Mouse (Mus musculus) kidney, postnatal 36 days (tissue): ENCODE results near the gene Thumpd2.

ENCODE experiments used
- DNase-seq, 2 experiments: peaks; one replicate each; pipeline ENCODE4 v3.0.0; 2021 to 2022; ENCODE audit warnings: mixed read lengths in 2 of 2

Thumpd2 gene

GRCm38 (mm10) chr17:81064979-81065311 is at the start of gene Thumpd2:
TSS of gene Thumpd2 (minus strand) at chr17:81065082.
- DNase-seq = peak; percentile 87 to 96

GRCm38 (mm10) chr17:81104237-81104636 is 39.4 kb upstream of the Thumpd2 start:
- peak in 1 of 2 experiments; percentile 0 for DNase-seq

DNA sequence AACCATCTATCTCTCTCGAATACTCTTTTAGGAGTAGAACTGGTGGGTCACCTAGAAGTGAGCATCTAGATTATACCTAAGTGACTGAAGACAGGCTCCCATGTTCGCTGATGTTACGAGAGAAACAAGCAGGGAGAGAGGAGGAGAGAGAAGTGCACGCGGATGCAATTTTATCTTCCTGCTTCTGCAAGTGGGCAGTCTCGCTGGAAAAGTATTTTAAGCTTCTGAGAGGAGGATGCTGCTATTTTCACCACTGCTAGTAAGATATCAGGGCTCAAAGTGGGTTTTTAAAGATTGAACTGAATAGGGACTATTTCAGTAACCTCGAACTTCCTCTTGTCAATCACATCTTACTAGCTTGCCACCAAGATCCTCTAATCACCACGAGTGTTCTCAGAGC is 38.0 kb upstream of the Thumpd2 start:
- no peak for DNase-seq

DNA sequence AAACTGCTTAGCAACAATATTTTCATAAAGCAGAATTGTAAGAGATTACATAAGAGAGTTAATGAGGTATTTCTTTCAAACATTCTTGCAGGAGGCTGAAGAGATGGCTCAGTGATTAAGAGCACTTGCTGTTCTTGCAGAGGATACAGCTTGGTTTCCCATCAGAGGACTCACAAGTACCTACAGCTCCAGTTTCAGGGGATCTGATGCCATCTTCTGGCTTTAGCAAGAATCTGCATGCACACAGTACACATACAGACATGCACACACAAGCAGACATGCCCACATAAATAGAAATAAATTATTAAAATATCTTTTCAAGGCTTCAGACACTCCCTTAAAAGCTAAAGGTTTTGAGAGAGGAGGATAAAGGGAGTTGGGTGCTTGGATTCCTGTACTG is 33.6 kb upstream of the Thumpd2 start:
- DNase-seq = peak in 1 of 2 experiments; percentile 1

DNA sequence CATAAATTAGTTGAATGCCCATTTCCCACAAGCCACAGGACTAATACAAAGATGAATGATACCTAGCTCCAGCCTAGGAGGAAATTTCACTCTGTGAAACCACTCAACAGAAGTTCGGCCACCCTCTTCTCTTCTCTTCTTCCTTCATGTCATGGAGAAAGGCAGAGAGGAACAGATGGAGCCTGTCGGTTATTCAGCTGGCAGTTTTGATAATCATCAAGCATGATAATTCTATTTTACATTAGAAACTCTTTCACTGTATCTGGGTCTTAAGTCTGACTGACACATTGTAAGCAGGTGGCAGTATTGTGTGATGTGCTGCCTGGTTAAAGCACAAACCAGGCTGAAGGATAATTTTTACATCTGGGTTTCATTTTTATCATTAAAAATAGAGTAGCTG is 31.6 kb upstream of the Thumpd2 start:
- no peak for DNase-seq

- DNase-seq = no peak
These were observed 27.9 kb upstream of the Thumpd2 start for GRCm38 (mm10) chr17:81092794-81093193.

- DNase-seq = no peak
These were observed 24.0 kb upstream of the Thumpd2 start for GRCm38 (mm10) chr17:81088866-81089265.

- no peak for DNase-seq
These were observed 22.9 kb upstream of the Thumpd2 start for GRCm38 (mm10) chr17:81087735-81088134.

- DNase-seq = peak; percentile 32 to 42
These were observed 453 bp downstream of the Thumpd2 start for GRCm38 (mm10) chr17:81064279-81064978.

DNA sequence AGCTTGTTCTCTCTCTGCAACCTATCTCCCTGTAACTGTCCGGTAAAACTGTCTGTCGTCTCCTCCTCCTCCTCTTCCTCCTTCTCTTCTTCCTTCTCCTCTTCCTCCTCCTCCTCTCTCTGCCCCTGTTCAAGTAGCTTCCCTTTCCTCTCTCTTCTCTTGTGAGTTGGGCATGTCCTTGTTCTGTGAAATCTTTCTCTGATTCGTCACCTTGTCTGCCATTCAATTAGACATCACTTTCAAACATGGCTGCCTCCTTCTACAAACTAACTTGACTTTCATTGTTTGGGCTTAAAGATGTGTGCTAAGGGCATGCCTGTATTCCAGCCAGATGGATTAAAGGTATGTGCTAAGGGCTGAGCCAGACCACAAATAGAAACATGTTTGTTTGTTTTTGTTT is 1.5 kb downstream of the Thumpd2 start:
- DNase-seq = no peak

DNA sequence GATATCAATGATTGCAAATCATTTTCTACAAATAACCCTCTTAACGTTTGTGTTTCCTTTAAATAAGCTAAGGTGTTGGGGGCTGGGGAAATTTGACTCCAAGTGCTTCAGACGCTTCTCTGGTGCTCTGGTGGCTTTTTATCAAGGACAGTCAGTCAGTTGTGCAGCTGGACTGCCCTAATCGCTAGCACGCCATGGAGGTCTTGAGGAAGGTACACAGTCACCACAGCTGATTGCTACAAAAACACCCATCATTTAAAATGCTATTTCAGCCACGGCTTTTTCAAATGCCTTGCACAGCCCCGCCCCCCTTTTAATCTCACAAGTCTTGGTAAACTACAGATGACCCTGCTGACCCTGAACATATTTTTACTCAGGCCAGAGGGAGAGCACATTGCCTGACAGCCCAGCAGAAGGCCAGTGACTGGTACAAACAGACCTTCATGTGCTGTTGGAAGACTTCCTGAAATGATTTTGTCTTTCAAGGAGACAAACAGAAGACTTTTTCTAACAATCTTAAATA is 2.5 kb downstream of the Thumpd2 start:
- DNase-seq = peak in 1 of 2 experiments; percentile 19

- no peak for DNase-seq
These were observed 8.0 kb downstream of the Thumpd2 start for GRCm38 (mm10) chr17:81056796-81057381.

GRCm38 (mm10) chr17:81056035-81056434 is 8.8 kb downstream of the Thumpd2 start:
- no peak for DNase-seq

GRCm38 (mm10) chr17:81055522-81055921 is 9.4 kb downstream of the Thumpd2 start:
- DNase-seq = no peak

DNA sequence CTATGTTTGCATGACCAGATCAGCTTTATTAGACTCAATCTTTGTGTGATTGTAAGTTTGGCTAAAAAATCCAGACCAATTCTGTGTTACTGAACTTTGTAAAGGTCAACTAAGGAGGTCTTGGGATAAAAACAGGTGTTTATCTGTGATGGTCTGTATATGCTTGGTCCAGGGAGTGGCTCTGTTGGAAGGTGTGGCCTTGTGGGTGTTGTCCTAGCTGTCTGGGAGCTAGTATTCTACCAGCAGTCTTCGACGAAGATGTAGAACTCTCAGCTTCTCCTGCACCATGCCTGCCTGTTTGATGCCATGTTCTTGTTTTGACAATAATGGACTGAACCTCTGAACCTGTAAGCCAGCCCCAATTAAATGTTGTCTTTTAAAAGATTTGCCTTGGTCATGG is 11.6 kb downstream of the Thumpd2 start:
- no peak for DNase-seq

GRCm38 (mm10) chr17:81047930-81048564 is 16.8 kb downstream of the Thumpd2 start:
- no peak for DNase-seq

GRCm38 (mm10) chr17:81045525-81046150 is 19.2 kb downstream of the Thumpd2 start:
- DNase-seq = peak; percentile 20 to 72

DNA sequence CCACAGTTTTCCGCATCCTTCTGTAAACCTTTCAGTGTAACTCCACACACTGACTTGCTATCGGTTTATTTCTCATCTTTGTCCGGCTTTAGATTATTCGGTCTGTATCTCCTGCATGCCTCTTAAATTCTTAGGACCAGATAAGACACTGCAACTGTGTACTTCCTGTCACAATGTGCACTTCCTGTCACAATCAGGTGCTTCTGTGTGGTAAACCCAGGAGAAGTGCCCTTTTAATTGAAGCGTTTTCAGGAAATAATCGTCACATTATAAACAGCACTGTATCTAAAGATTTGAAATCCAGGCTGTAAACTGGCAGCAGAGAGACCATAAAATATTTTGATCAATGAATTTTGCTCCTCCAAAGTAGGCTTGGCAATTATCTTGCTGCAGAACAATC is 19.8 kb downstream of the Thumpd2 start:
- DNase-seq = no peak

DNA sequence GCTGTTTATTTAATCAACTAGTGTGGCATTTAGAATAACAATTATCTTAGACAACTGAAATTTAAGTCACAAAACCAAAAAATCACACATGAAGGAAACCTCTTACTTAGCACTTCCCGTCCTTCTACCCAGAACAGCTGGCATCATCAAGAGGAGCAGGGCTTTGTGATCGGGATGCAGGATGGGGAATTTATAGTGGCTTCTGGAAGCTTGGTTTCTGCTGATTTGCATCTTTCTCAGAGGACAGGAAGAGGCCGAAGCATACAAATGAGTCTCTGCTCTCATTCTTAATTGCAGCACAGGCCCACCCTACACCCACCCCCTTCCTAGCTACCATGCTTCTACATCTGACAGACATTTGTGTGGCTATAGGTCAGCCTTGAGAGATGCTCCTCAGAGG is 20.5 kb downstream of the Thumpd2 start:
- no peak for DNase-seq

DNA sequence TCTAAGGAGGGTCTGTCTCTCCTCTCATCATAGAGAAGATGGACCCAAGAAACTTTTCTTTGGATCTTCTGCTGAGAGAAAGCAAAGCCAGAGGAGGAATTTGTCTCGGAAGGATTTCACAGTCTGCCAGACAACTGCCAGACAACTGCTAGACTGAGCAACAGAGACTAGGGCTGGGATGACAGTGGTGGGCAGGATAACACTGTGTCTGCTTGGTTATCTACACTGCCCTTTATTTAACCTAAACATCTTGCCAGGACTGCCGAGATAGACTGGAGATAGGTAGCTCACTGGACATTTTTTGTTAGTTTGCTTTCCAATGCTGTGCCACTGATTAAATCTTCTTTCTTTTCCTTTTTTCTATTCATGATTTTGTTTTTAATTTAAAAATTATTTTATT is 23.2 kb downstream of the Thumpd2 start:
- no peak for DNase-seq

DNA sequence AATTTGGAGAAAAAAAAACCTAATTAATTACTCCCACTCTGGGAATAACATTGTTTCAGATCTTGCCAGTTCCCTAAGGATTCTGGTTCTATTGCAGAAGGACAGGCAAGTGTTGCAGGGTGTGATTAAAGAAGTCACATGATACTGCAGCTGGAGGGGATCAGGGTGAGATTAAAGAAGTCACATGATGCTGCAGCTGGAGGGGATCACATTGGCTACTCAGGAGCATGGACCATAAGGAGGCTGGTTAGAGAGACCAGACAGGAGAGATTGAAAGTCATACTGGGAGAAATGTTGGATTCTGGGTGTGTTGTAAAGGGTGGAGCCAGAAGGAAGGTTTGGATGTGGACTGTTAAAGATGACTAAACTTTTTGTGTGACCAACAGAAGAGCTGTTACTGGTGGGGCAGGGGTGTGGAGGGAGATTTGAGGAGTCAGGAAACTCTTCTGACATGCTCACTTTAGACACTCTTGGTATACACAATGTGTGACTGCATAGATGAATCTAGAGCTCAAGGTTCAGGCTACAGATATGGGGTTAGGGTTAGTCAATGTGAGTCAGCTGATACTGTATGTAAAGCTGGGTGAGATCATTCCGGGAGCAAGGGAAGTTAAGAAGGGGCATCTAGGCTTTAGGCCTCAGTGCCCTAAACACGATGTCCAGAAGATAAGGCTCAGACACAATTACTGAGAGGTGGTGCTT is 26.0 kb downstream of the Thumpd2 start:
- no peak for DNase-seq

DNA sequence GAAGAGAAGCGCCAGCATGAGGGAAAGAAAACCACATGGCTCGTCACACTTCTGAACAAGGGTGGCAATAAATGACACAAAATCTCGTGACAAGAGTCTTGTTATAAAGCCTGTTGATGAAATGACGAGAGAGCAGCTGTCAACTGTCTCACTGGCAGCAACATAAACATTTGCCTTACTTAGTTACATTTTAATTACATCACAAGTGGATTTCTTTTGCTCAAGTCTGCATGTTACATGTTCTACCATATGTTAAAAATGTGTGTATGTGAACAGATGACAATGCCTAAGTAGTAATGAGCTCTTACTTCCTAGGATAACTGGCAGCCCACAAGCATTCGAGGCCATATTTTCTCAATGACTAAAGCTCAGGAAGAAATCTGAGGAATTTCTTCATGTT is 29.5 kb downstream of the Thumpd2 start:
- DNase-seq = no peak

DNA sequence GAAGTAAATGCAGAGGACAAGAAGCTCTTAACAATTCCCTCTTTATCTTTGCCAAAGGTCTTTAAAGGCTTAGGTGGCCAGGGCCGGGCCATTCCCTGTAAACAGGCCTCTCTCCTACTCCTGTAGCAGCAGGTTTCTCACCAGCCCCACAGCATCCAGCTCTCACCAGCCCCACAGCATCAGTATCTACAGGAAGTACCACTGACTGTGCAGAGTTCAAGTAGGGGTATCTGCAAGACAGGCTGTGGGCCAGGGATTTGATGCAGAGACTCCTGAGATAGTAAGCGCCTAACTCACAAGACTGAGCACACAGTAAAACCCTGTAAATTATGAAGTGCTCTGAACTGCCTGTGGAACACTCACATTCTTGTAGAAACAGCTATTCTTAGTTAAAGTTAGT is 31.9 kb downstream of the Thumpd2 start:
- DNase-seq = no peak
